Mouse (Mus musculus) CD4-positive, CD25-positive, alpha-beta regulatory T cell, adult 2 months (primary cell): ENCODE data around the gene Ptcd1.
A peak's percentile ranks its signal among the peaks of the same experiment; 100 is the strongest.
"Not testable (repeated sequence)": the region's sequence is repeated elsewhere in the genome, so short reads cannot be mapped to it uniquely, and the experiment has no call there.

Source experiments
- DNase-seq: peaks from one replicate; pipeline ENCODE4 v3.0.0-alpha.2; 2012; ENCODE audit warnings: low read depth, low spot score

The Ptcd1 gene

DNA sequence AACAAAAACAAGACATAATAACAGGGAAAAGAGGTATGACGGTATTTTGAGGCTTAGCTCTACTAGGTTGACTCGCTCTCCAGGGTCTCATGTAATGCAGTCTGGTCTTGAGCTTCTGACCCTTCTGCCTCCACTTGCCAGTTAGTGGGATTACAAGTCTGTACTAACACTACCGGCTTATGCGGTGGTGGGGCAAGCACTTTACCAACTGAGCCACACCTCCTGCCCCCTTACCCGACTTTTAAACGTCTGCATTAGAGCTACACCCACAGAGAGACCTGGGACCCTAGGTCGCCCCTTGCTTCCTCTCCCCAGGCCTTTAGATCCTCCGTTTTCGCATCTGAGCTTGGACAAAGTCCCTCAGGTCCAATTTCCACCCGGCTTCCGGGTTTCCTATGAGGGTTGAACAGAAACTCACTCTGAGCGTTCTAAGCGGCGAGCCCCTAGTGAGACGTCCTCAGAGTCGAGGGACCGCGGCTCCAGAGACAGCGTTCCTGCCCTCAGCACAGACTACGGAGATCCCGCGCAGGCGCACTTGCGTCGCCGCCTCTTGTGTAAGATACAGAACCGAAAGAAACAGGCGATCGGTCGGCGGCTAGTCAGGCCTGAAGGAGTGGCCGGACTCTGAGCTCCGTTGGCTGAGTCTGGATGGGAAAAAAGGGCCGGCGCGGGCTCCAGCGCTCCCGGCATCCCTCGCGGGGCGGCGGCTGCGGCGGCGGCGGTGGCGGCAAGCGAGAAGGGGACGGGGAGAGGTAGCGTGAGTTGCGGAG, at the start of gene Ptcd1, which contains the start of gene Cpsf4:
Gene Ptcd1, minus strand, starts transcription at position 573 of the 770 bp plus-strand sequence.
Gene Cpsf4, plus strand, starts transcription at position 678 of the 770 bp plus-strand sequence.
- peak; percentile 99 for DNase-seq

DNA sequence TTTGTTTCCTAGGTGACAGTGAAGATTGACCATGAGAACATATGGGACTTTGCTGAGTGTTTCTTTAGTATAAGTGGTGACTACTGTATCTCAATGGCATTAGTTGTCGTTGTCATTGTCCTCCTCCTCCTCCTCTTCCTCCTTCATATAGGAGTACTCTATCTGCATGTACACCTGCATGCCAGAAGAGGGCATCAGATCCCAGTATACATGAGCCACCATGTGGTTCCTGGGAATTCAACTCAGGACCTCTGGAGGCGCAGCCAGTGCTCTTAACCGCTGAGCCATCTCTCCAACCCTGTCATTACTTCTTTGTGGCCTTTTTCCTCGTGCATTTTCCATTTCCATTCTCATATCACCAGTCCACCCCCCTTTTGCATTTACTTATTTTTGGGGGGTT, 47.8 kb upstream of the Ptcd1 start:
- peak; percentile 19 for DNase-seq

DNA sequence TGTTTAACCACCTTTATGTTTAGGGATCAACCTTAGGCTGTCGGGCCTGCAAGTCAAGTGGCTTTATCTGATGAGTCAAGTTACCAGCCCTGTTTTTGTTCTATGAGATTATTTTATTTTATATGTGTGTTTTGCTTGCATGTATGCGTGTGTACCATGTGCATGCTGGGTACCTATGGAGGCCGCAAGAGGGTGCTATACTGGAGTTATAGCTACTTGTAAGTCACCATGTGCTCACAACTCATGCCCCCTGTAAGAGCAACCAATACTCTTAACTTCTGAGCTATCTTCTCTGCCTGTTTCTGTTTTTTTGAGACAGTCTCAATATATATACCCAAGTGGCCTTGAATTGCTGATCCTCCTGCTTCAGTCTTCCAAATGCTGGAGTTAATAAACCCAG, 46.6 kb upstream of the Ptcd1 start:
- DNase-seq = no peak

DNA sequence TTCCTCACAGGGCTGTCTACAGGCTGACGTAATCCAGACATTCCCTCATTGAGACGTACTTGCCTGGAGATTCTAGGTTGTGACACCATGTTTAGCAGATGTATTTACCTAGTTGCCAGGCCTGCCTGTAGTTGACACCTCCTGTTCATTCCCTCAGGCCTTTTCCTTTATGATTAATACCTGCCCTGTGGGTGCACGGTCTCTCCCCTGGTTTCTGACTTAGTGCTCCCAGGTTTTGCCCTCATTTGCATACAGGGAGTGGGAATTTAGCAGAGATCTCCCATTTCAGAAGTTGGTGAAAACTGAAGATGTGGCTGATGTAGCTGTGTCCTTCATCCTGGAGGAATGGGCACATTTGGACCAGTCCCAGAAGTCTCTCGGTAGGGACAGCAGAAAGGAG, 45.3 kb upstream of the Ptcd1 start:
- DNase-seq = no peak

DNA sequence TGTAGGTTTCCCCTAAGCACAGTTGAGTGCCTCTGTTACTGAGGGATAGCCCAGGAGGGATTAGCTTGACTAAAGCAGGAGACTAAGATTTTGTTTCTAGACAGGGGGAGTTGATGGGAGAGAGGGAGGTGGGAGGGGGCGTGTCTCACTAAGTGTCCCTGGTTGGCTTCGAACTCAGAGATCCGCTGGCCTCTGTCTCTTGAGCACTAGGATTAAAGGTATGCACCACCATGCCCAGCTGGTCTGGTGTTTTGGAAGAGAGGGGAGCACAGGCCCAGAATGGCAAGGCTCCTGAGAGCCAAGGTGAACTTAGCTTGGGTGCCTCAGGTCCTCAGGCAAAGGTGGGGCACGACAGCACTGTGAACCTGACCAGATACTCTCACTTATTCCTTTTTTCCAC, 44.4 kb upstream of the Ptcd1 start:
- no peak for DNase-seq

DNA sequence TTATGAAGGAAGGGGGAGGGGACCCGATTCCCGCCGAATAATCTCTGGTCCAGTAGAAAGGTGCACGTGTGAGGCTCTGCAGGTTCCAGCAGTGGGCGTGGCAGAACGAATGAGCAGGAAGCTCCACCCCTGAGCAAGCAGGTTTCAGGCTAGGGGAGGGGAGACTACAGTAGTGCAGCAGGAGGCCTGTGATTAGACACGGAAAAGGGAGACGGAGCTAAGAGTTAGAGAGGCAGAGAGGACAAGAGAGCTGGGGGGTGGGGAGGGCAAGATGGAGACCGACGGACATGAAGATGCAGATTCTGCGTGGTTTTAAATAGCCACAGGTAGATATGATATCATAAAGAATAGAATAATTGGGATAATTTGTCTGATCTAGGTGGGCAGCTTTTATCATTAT, 41.5 kb upstream of the Ptcd1 start:
- not testable (repeated sequence) for DNase-seq

DNA sequence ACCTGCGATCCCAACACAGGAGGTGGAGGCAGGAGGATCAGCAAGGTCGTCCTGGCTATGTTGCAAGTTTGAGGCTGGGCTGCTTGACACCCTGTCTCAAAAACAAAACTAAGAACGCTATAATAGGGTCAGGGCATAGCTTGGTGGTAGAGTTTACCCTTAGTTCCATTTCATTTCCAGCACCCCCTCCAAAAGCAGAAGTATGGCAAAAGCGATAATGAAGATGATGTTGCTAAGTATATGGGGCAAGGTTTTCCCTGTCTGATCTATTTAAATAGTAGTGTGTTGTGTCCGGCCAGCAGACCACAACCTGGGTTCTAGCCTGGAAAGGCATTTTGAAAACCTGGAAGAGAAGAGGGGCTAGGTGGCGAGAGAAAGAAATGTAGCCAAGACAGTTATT, 41.0 kb upstream of the Ptcd1 start:
- no peak for DNase-seq

DNA sequence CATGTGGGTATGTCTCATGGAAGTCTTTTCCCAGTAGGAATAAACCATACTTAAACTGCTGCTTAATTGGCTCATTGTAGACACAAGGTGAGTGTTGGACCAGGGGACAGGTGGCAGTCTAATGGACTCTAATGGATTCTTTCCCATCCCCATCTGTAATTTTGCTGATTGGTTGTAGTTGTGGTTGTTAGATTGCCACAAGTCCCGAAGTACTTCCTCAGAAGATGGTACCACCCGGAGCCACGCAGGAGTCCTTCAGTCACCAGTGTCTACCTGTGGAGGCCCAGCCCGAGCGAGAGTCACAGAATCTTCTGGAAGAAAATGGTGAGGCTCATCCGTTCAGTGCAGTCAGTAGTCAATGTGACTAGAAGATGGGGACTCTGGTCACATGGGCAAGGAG, 40.5 kb upstream of the Ptcd1 start:
- no peak for DNase-seq

DNA sequence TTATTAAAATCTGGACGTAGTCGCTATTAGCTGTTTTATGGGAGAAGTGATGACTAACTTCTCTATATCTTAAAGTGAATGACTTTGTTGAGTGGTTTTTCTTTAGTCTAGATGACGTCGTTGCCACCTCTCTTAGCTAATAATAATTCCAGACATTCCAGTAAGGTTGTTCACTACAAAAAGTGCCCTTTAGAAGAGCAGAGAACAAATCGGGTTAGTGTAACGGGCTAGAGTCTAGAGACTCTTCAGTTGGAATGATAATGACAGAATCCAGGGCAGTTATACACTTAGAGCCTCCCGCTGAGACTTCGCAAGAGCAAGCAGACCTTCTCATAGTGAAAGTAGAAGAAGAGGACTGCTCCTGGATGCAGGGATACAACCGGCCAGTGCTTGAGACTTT, 38.1 kb upstream of the Ptcd1 start:
- no peak for DNase-seq

DNA sequence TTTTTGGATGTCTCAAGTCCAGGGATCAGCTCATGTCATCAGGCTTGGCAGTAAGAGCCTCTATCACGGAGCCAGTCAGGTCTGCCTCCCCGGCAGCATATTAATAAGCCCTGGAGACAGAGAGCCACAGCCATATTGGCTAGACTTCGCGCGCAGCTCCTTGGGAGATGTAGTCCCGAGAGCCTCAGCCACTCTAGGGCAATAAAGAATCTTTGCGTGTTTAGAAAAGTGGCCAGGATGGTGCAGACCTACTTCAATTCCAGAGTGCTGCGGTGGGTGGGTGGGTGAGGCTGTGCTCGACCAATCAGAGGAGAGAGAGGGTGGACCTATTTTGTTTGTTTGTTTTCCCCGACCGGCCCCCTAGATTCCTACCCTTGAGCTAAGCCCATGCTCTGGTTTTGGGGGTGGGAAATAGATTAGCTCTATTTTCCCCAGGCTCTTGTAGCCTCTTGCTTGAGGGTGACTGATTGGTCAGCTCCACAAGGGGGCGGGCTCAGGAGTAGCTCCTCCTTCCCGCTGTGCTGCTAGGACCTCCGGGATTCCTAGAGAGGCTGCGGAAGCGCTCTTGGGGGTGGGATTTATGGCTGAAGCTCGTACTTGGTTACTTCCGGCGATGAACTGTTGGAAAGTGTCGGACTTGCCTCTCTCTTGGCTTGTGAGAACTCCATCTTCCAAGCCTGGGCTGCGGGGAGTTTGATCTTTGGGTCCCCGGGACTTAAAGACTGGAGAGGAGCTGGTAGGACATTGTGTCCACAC, 37.2 kb upstream of the Ptcd1 start, which contains the start of gene Zkscan5:
Gene Zkscan5, plus strand, starts transcription at position 627 of the 756 bp plus-strand sequence.
- DNase-seq = peak; percentile 98

DNA sequence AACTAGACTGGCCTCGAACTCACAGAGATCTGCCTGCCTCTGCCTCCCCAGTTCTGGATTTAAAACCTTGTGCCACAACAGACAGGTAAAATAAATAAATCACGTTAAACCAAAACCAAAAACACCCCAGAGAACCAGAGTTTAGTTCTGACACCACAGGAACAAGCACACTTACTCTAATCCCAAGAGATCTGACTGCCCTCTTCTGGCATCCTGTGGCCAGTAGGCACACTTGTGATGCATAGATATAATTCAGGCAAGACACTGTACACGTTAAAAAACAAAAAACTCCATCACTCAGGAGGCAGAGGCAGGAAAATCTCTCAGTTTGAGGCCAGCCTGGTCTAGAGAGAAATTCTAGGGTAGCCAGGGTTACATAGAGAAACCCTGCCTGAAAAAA, 35.5 kb upstream of the Ptcd1 start:
- no peak for DNase-seq

DNA sequence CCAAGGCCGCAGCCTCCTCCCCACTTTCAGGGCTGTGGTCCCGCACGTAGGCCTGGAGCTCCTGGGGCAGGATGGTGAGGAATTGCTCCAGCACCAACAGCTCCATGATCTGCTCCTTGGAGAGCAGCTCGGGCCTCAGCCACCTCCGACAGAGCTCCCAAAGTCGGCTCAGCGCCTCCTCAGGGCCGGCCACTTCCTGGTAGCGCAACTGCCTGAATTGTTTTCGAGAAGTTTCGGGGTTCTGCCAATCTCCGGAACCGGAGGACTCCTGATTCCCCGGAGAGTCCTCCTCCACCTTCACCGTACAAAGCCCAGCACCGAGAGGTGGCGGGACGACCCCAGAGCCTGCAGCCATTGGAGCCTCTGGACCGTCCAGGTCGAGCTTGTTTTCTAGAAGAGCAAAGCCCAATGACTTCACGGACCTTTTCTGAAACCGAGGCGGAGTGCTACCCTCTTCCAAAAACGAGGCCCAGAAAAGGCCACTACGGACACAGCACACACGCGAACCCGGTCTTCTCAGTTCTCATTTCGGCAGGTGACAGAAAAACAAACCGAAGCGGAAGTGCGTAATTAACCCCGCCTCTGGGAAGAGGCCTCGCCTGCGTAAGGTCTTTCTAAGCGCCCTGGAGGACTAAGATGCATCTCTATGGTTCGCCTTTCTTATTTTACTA, 34.5 kb upstream of the Ptcd1 start, which contains the start of gene Zkscan14:
Gene Zkscan14, minus strand, starts transcription at position 548 of the 671 bp plus-strand sequence.
- peak; percentile 93 for DNase-seq

DNA sequence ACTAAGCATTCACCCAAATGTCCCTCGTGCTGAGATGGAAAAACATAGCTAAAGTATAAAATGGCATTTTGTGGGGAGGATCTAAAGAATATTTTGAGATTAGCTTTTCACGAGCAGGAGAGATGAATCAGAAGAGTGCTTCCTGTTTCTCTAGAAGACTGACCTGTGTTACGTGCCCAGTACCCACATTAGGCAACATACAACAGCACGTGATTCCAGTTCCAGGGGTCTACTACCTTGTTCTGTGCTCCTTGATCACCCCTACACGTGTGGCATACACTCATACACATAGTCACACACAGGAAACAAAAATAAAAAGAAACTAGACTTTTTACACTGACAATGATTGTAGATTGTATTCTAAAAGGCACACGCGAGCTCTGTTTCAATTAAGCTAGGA, 33.5 kb upstream of the Ptcd1 start:
- no peak for DNase-seq

DNA sequence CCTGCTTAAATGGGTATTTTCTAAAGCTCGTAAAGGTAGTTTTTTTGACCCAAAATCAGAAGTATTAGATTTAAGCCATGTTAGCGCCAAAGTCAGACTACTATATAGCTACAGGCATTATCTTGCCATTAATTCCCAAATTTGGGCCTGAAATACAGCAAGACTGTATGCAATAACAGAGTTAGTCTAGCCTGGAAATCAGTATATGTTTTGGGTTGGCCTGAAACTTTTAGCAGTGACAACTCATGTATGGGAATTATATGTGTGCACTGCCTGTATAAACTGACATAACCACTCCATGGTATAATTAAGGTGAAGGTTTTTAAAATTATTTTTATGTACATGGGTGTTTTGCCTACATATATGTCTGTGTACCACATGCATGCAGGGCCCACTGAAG, 25.1 kb upstream of the Ptcd1 start, which contains the start of gene Atp5j2:
Gene Atp5j2, minus strand, starts transcription at position 101 of the 400 bp plus-strand sequence.
- no peak for DNase-seq

DNA sequence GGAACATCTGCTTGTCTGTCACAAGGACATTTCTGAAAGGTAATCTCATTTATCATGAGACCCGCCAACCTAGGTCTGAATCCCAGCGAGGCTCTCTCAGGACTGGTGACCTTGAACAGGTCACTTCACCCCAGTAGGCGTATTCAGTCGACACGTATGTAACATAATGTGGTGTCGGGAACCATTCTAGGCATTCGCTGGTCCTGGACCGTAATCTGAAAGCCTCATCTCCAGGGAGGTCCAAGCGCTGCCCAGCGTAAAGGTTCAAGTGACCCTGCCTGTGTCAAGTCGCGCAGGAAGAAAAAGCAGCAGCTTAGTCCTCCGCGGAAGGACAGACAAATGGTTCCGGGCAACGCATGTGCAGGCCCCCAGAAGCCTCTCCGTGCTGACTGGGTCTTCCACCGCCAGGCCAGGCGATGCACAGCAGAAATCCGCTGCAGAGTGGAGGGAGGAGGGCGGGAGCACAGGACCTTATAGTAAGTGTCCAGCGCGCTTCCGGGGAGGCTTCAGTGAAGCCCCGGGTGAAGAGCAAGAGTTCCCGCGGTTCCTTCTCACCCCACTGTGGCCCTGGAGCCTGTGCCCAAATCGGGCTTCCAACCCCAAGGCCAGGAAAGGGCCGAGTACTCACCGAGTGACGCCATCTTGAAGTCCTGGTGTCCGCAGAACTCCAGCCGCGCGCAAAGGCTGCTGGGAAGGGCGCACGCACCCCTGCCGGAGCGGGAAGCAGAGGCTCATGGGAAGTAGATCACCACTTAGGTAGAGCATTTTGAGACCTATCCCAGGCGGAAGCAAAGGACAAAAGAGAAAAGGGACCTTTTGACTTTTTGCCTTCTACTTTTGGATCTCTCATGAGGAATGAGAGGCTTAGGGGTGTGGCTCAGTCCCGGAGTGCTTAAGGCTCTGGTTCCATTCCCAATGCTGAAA, 24.2 kb upstream of the Ptcd1 start:
- DNase-seq = peak; percentile 90

DNA sequence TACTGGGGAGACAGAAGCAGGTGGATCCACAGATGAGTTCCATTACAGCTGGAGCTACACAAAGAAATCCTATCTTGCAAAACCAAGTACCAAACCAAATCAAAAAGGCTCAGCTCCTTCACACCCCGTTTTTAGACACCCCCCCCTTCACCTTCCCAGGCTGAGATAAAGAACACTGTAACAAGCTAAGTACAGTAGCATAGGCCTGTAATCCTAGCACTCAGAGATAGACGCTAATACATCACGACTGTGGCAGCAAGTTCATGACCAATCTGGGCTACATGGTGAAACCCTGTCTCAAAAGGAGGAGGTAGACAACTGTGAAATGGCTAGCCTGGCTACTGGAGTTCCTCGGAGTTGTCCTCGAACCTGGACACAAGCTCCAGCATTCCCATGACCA, 23.5 kb upstream of the Ptcd1 start:
- DNase-seq = no peak

DNA sequence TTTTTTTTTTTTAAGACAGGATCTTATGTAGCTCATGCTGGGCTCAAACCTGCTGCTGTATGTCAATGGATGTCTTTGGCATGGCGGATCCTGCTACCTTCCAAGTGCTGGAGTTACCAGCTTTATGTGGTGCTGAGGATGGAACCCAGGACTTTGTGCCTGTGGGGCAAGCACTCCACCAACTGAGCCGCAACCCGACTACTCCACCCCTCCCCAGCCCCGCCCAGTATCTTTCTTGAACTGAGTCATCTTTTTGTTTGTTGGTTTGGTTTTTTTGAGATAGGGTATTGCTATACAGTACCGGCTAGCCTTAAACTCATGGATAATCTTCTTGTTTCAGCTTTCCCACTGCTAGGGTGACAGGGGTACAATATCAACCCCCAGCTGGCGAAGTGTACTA, 22.5 kb upstream of the Ptcd1 start:
- no peak for DNase-seq

DNA sequence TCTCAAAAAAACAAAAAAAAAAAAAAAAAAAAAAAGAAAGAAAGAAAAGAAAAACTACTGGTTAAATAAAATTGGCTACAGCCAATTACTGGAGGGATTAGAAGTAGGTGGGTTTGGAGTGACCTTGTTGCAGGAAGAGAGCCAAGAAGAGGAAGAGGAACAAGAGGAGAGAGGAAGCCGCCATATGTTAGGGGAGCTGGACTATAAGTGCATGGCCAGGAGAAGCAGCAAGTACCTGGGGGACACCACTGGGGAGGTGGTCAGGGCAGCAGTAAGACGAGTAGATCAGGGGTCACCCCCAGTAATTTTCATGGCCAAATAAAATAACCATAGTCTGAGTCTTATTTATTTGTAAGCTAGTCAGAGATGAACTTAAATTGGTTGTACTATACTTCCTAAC, 18.3 kb upstream of the Ptcd1 start:
- DNase-seq = no peak

DNA sequence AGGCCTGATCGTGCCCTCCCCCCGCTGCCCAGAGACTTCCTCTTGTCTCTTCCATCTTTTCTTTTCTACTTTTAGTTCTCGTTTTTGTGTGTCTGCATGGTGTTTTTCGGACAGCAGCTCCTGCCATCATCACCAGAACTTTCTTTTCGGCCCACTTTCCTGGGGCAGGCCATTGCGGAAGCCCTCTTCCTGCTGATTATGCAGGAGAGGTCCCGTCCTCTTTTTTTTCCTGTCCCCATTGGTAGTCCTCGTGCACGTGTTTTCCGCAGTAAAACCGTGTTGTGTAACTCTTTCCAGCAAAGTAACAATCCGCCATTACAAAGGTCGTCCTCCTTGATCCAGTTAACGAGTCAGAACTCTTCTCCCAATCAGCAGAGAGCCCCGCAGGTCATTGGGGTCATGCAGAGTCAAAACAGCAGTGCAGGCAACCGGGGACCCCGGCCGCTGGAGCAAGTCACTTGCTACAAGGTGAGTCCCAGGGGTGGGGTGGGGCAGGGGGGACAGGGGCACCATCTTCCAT, 11.6 kb upstream of the Ptcd1 start:
- DNase-seq = no peak

DNA sequence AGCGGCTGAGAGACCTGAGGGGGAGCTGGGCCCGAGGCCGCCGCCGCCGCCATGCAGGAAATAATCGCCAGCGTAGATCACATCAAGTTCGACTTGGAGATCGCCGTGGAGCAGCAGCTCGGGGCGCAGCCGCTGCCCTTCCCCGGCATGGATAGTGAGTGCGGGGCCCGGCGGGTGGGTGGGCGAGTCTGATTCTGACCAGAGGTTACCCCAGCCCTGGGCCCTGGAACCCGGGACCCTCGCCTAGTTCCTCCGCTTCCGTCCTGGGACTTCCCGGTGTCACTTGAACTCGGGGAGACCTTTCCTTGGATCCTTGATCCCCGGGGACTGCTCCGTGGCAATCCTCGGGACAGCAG, 376 bp upstream of the Ptcd1 start:
- DNase-seq = no peak

DNA sequence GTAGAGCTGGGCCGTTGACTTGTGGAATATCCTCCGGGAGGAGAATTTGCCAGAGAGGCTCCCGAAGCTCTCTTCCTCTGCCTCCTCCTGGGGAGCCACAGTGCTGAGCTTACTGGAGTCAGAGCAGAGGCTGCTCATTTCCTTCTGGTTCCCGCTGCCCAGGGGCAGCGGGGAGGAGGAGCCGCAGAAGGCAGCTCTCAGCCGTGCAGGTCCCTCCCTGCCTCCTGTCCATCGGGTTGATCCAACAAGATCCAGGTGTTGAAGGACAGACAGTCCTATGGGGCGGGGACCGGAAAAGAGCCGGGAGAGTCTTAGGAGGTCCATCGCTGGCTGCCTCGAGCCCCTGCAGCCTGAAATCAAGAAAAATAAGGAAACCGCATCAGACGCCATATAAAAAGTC, 1.7 kb downstream of the Ptcd1 start:
- DNase-seq = no peak
